Mouse (Mus musculus) brain, embryonic 14.5 days (tissue): ENCODE measurements around the gene Ccdc87.

Source experiments
- CTCF ChIP-seq: fragments of 200-500 bp; IDR thresholded peaks from 2 replicates; pipeline ENCODE4 v1.5.1; 2012; ENCODE audit warnings: inconsistent platforms, mild to moderate bottlenecking, moderate library complexity, borderline replicate concordance; ENCODE audit not compliant: insufficient read depth, insufficient read length; ENCODE audit errors: extremely low read depth
- POLR2A ChIP-seq: fragments of 200-500 bp; IDR thresholded peaks from 2 replicates; pipeline ENCODE4 v1.6.1; 2012; ENCODE audit warnings: mild to moderate bottlenecking, inconsistent platforms, borderline replicate concordance; ENCODE audit not compliant: poor library complexity, insufficient read depth, insufficient read length, severe bottlenecking; ENCODE audit errors: extremely low read depth

GRCm38 (mm10) chr19:4891798-4892197, 52.6 kb downstream of the Ccdc87 start:
- TF ChIP-seq POLR2A (no peak), CTCF (no peak)
